Mouse (Mus musculus): Measurements from ENCODE around the gene Poc1b. TPM values are rescaled to one million over a fixed set of nuclear protein-coding genes. Genes with fewer than 3 reads are reported as not detected.

Gene Poc1b
- polyA plus RNA-seq, 1 experiment from 2014 or later, result 20.4 TPM

- no peak overlapping the region for H3K9ac ChIP-seq
- H3K4me3 ChIP-seq, result no peak overlapping the region
- ATAC-seq (ENCODE audit: insufficient number of reproducible peaks, insufficient read depth, low FRiP score, low TSS enrichment, low read depth), result no peak
- H3K9me3 ChIP-seq, result no peaks in the 10 kb centered on the region
- H3K27me3 ChIP-seq, result peaks cover 12% of the 10 kb centered on the region; the same call in 1 of the 2 replicates
- H3K27ac ChIP-seq, result no peak overlapping the region
- no peaks in the 10 kb centered on the region for H3K4me1 ChIP-seq
- 66% methylated on average over 6 of the region's 6 CpGs for WGBS
- H3K36me3 ChIP-seq, result no peaks in the 10 kb centered on the region
- H3K4me2 ChIP-seq, result no peak overlapping the region
Observed at GRCm38 (mm10) chr10:99086029-99086428, 20.8 kb upstream of the Poc1b start.

GRCm38 (mm10) chr10:99089906-99090305, 16.9 kb upstream of the Poc1b start:
- Histone ChIP-seq H3K4me2 (no peak overlapping the region), H3K27ac (no peak overlapping the region), H3K27me3 (peaks cover 6% of the 10 kb centered on the region; the same call in 1 of the 2 replicates), H3K4me3 (no peak overlapping the region), H3K4me1 (0 out of 2 replicates have a peak, but pooled peaks cover 3% of the 10 kb centered on the region), H3K36me3 (no peaks in the 10 kb centered on the region), H3K9me3 (no peaks in the 10 kb centered on the region), H3K9ac (no peak overlapping the region)
- ATAC-seq (ENCODE audit: insufficient number of reproducible peaks, insufficient read depth, low FRiP score, low TSS enrichment, low read depth), result no peak
- WGBS, result 77% methylated on average over 6 of the region's 6 CpGs

- Histone ChIP-seq H3K4me3 (no peak overlapping the region), H3K9me3 (no peaks in the 10 kb centered on the region), H3K27ac (no peak overlapping the region), H3K4me1 (0 out of 2 replicates have a peak, but pooled peaks cover 3% of the 10 kb centered on the region), H3K4me2 (no peak overlapping the region), H3K9ac (no peak overlapping the region), H3K27me3 (no peaks in the 10 kb centered on the region), H3K36me3 (no peaks in the 10 kb centered on the region)
- no peak for ATAC-seq (ENCODE audit: insufficient number of reproducible peaks, insufficient read depth, low FRiP score, low TSS enrichment, low read depth)
- 78% methylated on average over 2 of the region's 2 CpGs for WGBS
Observed at GRCm38 (mm10) chr10:99093364-99093763, 13.5 kb upstream of the Poc1b start.

GRCm38 (mm10) chr10:99095114-99095513, 11.7 kb upstream of the Poc1b start:
- no peaks in the 10 kb centered on the region for H3K36me3 ChIP-seq
- H3K4me1 ChIP-seq, result 0 out of 2 replicates have a peak, but pooled peaks cover 3% of the 10 kb centered on the region
- ATAC-seq (ENCODE audit: insufficient number of reproducible peaks, insufficient read depth, low FRiP score, low TSS enrichment, low read depth), result no peak
- no peak overlapping the region for H3K27ac ChIP-seq
- 78% methylated on average over 2 of the region's 2 CpGs for WGBS
- H3K9ac ChIP-seq, result no peak overlapping the region
- no peaks in the 10 kb centered on the region for H3K9me3 ChIP-seq
- no peaks in the 10 kb centered on the region for H3K27me3 ChIP-seq
- H3K4me2 ChIP-seq, result no peak overlapping the region
- no peak overlapping the region for H3K4me3 ChIP-seq

GRCm38 (mm10) chr10:99097374-99097773, 9.5 kb upstream of the Poc1b start:
- 72% methylated on average over 10 of the region's 10 CpGs for WGBS
- Histone ChIP-seq H3K9ac (no peak overlapping the region), H3K4me1 (0 out of 2 replicates have a peak, but pooled peaks cover 3% of the 10 kb centered on the region), H3K27ac (no peak overlapping the region), H3K36me3 (no peaks in the 10 kb centered on the region), H3K4me2 (no peak overlapping the region), H3K4me3 (no peak overlapping the region), H3K27me3 (no peaks in the 10 kb centered on the region), H3K9me3 (no peaks in the 10 kb centered on the region)
- no peak for ATAC-seq (ENCODE audit: insufficient number of reproducible peaks, insufficient read depth, low FRiP score, low TSS enrichment, low read depth)

- Histone ChIP-seq H3K9me3 (peaks cover 5% of the 10 kb centered on the region; the same call in 1 of the 2 replicates), H3K9ac (no peak overlapping the region), H3K27me3 (no peaks in the 10 kb centered on the region), H3K27ac (no peak overlapping the region), H3K36me3 (peaks cover 16% of the 10 kb centered on the region), H3K4me2 (no peak overlapping the region; the same call in 1 of the 2 replicates), H3K4me3 (no peak overlapping the region), H3K4me1 (peaks cover 22% of the 10 kb centered on the region)
- ATAC-seq (ENCODE audit: insufficient number of reproducible peaks, insufficient read depth, low FRiP score, low TSS enrichment, low read depth), result no peak
- WGBS, result 69% methylated on average over 3 of the region's 3 CpGs
Observed at GRCm38 (mm10) chr10:99105522-99105921, 1.3 kb upstream of the Poc1b start.

- H3K36me3 ChIP-seq, result peaks cover 16% of the 10 kb centered on the region
- H3K9ac ChIP-seq, result peak overlapping the region; percentile 88
- peak overlapping the region; percentile 94 for H3K4me2 ChIP-seq
- peak overlapping the region; percentile 87; the same call in 1 of the 2 replicates for H3K27ac ChIP-seq
- peaks cover 5% of the 10 kb centered on the region; the same call in 1 of the 2 replicates for H3K9me3 ChIP-seq
- peaks cover 24% of the 10 kb centered on the region for H3K4me1 ChIP-seq
- H3K27me3 ChIP-seq, result no peaks in the 10 kb centered on the region
- 27% methylated on average over 8 of the region's 8 CpGs for WGBS
- H3K4me3 ChIP-seq, result peak overlapping the region; percentile 92
- ATAC-seq (ENCODE audit: insufficient number of reproducible peaks, insufficient read depth, low FRiP score, low TSS enrichment, low read depth), result no peak
Observed at GRCm38 (mm10) chr10:99106311-99106702, 529 bp upstream of the Poc1b start.

GRCm38 (mm10) chr10:99107964-99108363, 1.1 kb downstream of the Poc1b start, which contains the start of gene Galnt4:
Gene Galnt4 (plus strand): TSS chr10:99108159.
- Histone ChIP-seq H3K4me3 (peak within 1 kb of the TSS; percentile 92), H3K27ac (peak within 1 kb of the TSS; percentile 87), H3K9me3 (peaks cover 5% of the 10 kb centered on the region; the same call in 1 of the 2 replicates), H3K4me1 (peaks cover 26% of the 10 kb centered on the region), H3K4me2 (peak within 1 kb of the TSS; percentile 94), H3K9ac (peak within 1 kb of the TSS; percentile 88), H3K36me3 (peaks cover 16% of the 10 kb centered on the region), H3K27me3 (no peaks in the 10 kb centered on the region)
- under 1% methylated on average over 22 of the region's 22 CpGs for WGBS
- ATAC-seq (ENCODE audit: insufficient number of reproducible peaks, insufficient read depth, low FRiP score, low TSS enrichment, low read depth), result peak; percentile 81

GRCm38 (mm10) chr10:99108431-99108982, 1.7 kb downstream of the Poc1b start:
- peaks cover 5% of the 10 kb centered on the region; the same call in 1 of the 2 replicates for H3K9me3 ChIP-seq
- H3K27ac ChIP-seq, result peak overlapping the region; percentile 87
- peak overlapping the region; percentile 94 for H3K4me2 ChIP-seq
- no peak for ATAC-seq (ENCODE audit: insufficient number of reproducible peaks, insufficient read depth, low FRiP score, low TSS enrichment, low read depth)
- WGBS, result 33% methylated on average over 12 of the region's 12 CpGs
- H3K4me1 ChIP-seq, result peaks cover 26% of the 10 kb centered on the region
- H3K9ac ChIP-seq, result peak overlapping the region; percentile 88
- H3K4me3 ChIP-seq, result peak overlapping the region; percentile 92
- no peaks in the 10 kb centered on the region for H3K27me3 ChIP-seq
- H3K36me3 ChIP-seq, result peaks cover 16% of the 10 kb centered on the region

GRCm38 (mm10) chr10:99113533-99113932, 6.7 kb downstream of the Poc1b start:
- no peaks in the 10 kb centered on the region for H3K27me3 ChIP-seq
- peaks cover 29% of the 10 kb centered on the region for H3K4me1 ChIP-seq
- H3K9ac ChIP-seq, result no peak overlapping the region
- H3K27ac ChIP-seq, result no peak overlapping the region
- H3K36me3 ChIP-seq, result peaks cover 16% of the 10 kb centered on the region
- no peak overlapping the region for H3K4me2 ChIP-seq
- no peak for ATAC-seq (ENCODE audit: insufficient number of reproducible peaks, insufficient read depth, low FRiP score, low TSS enrichment, low read depth)
- H3K4me3 ChIP-seq, result no peak overlapping the region
- 37% methylated on average over 3 of the region's 3 CpGs for WGBS
- peaks cover 5% of the 10 kb centered on the region; the same call in 1 of the 2 replicates for H3K9me3 ChIP-seq

GRCm38 (mm10) chr10:99114295-99114694, 7.5 kb downstream of the Poc1b start:
- H3K36me3 ChIP-seq, result peaks cover 11% of the 10 kb centered on the region
- H3K9me3 ChIP-seq, result peaks cover 4% of the 10 kb centered on the region; the same call in 1 of the 2 replicates
- H3K4me2 ChIP-seq, result no peak overlapping the region
- no peak overlapping the region for H3K27ac ChIP-seq
- no peak overlapping the region for H3K9ac ChIP-seq
- H3K4me3 ChIP-seq, result no peak overlapping the region
- H3K27me3 ChIP-seq, result no peaks in the 10 kb centered on the region
- peaks cover 29% of the 10 kb centered on the region for H3K4me1 ChIP-seq
- ATAC-seq (ENCODE audit: insufficient number of reproducible peaks, insufficient read depth, low FRiP score, low TSS enrichment, low read depth), result no peak
- 83% methylated on average over 8 of the region's 8 CpGs for WGBS

Data from embryonic facial prominence, embryonic 13.5 days (tissue).